Mouse (Mus musculus) hindbrain, embryonic 14.5 days (tissue): ENCODE measurements around the gene Adarb2. TPM values are rescaled to one million over a fixed set of nuclear protein-coding genes. Genes with fewer than 3 reads are reported as not detected.
A peak's percentile ranks its signal among the peaks of the same experiment; 100 is the strongest.

Experiments
- ATAC-seq: fragments of 200-750 bp; cut with Nextera tagmentation; 2 replicates; pipeline ENCODE4 v1.8.0; 2017; ENCODE audit warnings: moderate number of reproducible peaks, mild to moderate bottlenecking, moderate TSS enrichment, moderate library complexity; ENCODE audit not compliant: low FRiP score
- DNase-seq: peaks from one replicate; pipeline ENCODE4 v3.0.0-alpha.2; 2015; ENCODE audit warnings: low spot score
- H3K27ac ChIP-seq: fragments of 300-500 bp; sonication (generic); 2 replicates; pipeline ENCODE4 v1.5.1; 2014; ENCODE audit warnings: mild to moderate bottlenecking, moderate library complexity
- H3K27me3 ChIP-seq: fragments of 300-500 bp; sonication (generic); 2 replicates; pipeline ENCODE4 v1.6.1; 2014; ENCODE audit warnings: mild to moderate bottlenecking, low read length, mixed read lengths; ENCODE audit not compliant: control insufficient read depth, insufficient read depth
- H3K36me3 ChIP-seq: fragments of 300-500 bp; sonication (generic); replicated peaks from 2 replicates; pipeline ENCODE4 v1.6.1; 2014; ENCODE audit not compliant: control insufficient read depth, insufficient read depth
- H3K4me1 ChIP-seq: fragments of 300-500 bp; sonication (generic); replicated peaks from 2 replicates; pipeline ENCODE4 v1.6.1; 2014; ENCODE audit warnings: antibody characterized with exemption, low read length, mixed read lengths; ENCODE audit not compliant: control insufficient read depth, insufficient read depth
- H3K4me2 ChIP-seq: fragments of 300-500 bp; sonication (generic); replicated peaks from 2 replicates; pipeline ENCODE4 v1.6.1; 2014; ENCODE audit warnings: mild to moderate bottlenecking, moderate library complexity
- H3K4me3 ChIP-seq: fragments of 300-500 bp; sonication (generic); replicated peaks from 2 replicates; pipeline ENCODE4 v1.5.1; 2014; ENCODE audit warnings: mild to moderate bottlenecking, low read length
- H3K9ac ChIP-seq: fragments of 300-500 bp; sonication (generic); 2 replicates; pipeline ENCODE4 v1.6.1; 2014
- H3K9me3 ChIP-seq: fragments of 300-500 bp; sonication (generic); 2 replicates; pipeline ENCODE4 v1.6.1; 2016; ENCODE audit warnings: low read length; ENCODE audit not compliant: control insufficient read depth
- WGBS: fragments of 180-500 bp; shearing (Covaris S2); extraction: QIAGEN DNeasy Blood & Tissue Kit; methylation state at CpG from one replicate; pipeline ENCODE4 v1.1.7; 2014; 5-methylcytosine and 5-hydroxymethylcytosine counted together
- polyA plus RNA-seq: library from polyadenylated mRNA; unstranded; fragments of >200 nt; fragmentation: Nextera tagmentation; extraction: Ambion mirVana; gene quantifications from 2 replicates; pipeline ENCODE4 v1.2.1, GENCODE M21; 2014

Gene Adarb2
- polyA plus RNA-seq, 1 experiment from 2014 or later, result 27.5 TPM

GRCm38 (mm10) chr13:8519204-8519603, 316.5 kb downstream of the Adarb2 start:
- H3K36me3 ChIP-seq, result no peaks in the 10 kb centered on the region
- no peaks in the 10 kb centered on the region for H3K4me1 ChIP-seq
- no peak overlapping the region for H3K4me2 ChIP-seq
- 51% methylated on average over 5 of the region's 5 CpGs for WGBS
- H3K9me3 ChIP-seq, result no peaks in the 10 kb centered on the region
- peak; percentile 50 for DNase-seq
- no peaks in the 10 kb centered on the region for H3K27me3 ChIP-seq
- H3K4me3 ChIP-seq, result no peak overlapping the region
- H3K9ac ChIP-seq, result no peak overlapping the region
- no peak; the same call in 1 of the 2 replicates for ATAC-seq
- no peak overlapping the region for H3K27ac ChIP-seq

- peak; percentile 34 for DNase-seq
- H3K4me3 ChIP-seq, result no peak overlapping the region
Measured at GRCm38 (mm10) chr13:8525748-8526631, 323.3 kb downstream of the Adarb2 start.

GRCm38 (mm10) chr13:8534265-8535113, 331.8 kb downstream of the Adarb2 start:
- Histone ChIP-seq H3K9ac (no peak overlapping the region), H3K9me3 (no peaks in the 10 kb centered on the region), H3K36me3 (no peaks in the 10 kb centered on the region), H3K4me1 (no peaks in the 10 kb centered on the region), H3K4me3 (no peak overlapping the region), H3K27me3 (no peaks in the 10 kb centered on the region), H3K4me2 (no peak overlapping the region), H3K27ac (no peak overlapping the region)
- ATAC-seq (no peak), DNase-seq (no peak)
- 76% methylated on average over 9 of the region's 9 CpGs for WGBS

More at GRCm38 (mm10) chr13:8525748-8526631, 323.3 kb downstream of the Adarb2 start:
- 58% methylated on average over 9 of the region's 9 CpGs for WGBS
- ATAC-seq, result no peak
- H3K9me3 ChIP-seq, result no peaks in the 10 kb centered on the region
- no peak overlapping the region for H3K9ac ChIP-seq
- no peaks in the 10 kb centered on the region for H3K27me3 ChIP-seq
- H3K27ac ChIP-seq, result no peak overlapping the region
- H3K36me3 ChIP-seq, result no peaks in the 10 kb centered on the region
- H3K4me1 ChIP-seq, result no peaks in the 10 kb centered on the region
- no peak overlapping the region for H3K4me2 ChIP-seq

- Histone ChIP-seq H3K36me3 (no peaks in the 10 kb centered on the region), H3K27ac (no peak overlapping the region), H3K4me3 (no peak overlapping the region), H3K4me1 (no peaks in the 10 kb centered on the region), H3K4me2 (no peak overlapping the region), H3K9ac (no peak overlapping the region), H3K27me3 (no peaks in the 10 kb centered on the region), H3K9me3 (no peaks in the 10 kb centered on the region)
- DNase-seq (no peak), ATAC-seq (no peak)
- 88% methylated on average over 2 of the region's 2 CpGs for WGBS
Measured at GRCm38 (mm10) chr13:8538481-8538880, 335.8 kb downstream of the Adarb2 start.

GRCm38 (mm10) chr13:8538896-8539295, 336.2 kb downstream of the Adarb2 start:
- H3K4me3 ChIP-seq, result no peak overlapping the region
- ATAC-seq (no peak), DNase-seq (no peak)
- 93% methylated on average over 10 of the region's 10 CpGs for WGBS
- no peaks in the 10 kb centered on the region for H3K36me3 ChIP-seq
- no peak overlapping the region for H3K9ac ChIP-seq
- H3K4me1 ChIP-seq, result no peaks in the 10 kb centered on the region
- H3K9me3 ChIP-seq, result no peaks in the 10 kb centered on the region
- no peaks in the 10 kb centered on the region for H3K27me3 ChIP-seq
- no peak overlapping the region for H3K27ac ChIP-seq
- no peak overlapping the region for H3K4me2 ChIP-seq

GRCm38 (mm10) chr13:8542684-8543083, 340.0 kb downstream of the Adarb2 start:
- 87% methylated on average over 2 of the region's 2 CpGs for WGBS
- DNase-seq, result no peak
- Histone ChIP-seq H3K36me3 (no peaks in the 10 kb centered on the region), H3K4me3 (no peak overlapping the region), H3K9me3 (no peaks in the 10 kb centered on the region), H3K27ac (no peak overlapping the region), H3K27me3 (no peaks in the 10 kb centered on the region), H3K9ac (no peak overlapping the region), H3K4me2 (no peak overlapping the region), H3K4me1 (no peaks in the 10 kb centered on the region)
- ATAC-seq, result no peak

GRCm38 (mm10) chr13:8552242-8552641, 349.6 kb downstream of the Adarb2 start:
- 84% methylated on average over 2 of the region's 2 CpGs for WGBS
- H3K4me3 ChIP-seq, result no peak overlapping the region
- no peaks in the 10 kb centered on the region for H3K36me3 ChIP-seq
- H3K9me3 ChIP-seq, result no peaks in the 10 kb centered on the region
- H3K9ac ChIP-seq, result no peak overlapping the region
- H3K4me2 ChIP-seq, result no peak overlapping the region
- H3K4me1 ChIP-seq, result peaks cover 1% of the 10 kb centered on the region; the same call in 1 of the 2 replicates
- no peaks in the 10 kb centered on the region for H3K27me3 ChIP-seq
- ATAC-seq, result no peak
- DNase-seq, result no peak
- no peak overlapping the region for H3K27ac ChIP-seq

GRCm38 (mm10) chr13:8557784-8558183, 355.1 kb downstream of the Adarb2 start:
- H3K4me2 ChIP-seq, result no peak overlapping the region
- no peaks in the 10 kb centered on the region for H3K27me3 ChIP-seq
- no peak overlapping the region for H3K27ac ChIP-seq
- ATAC-seq (no peak), DNase-seq (no peak)
- H3K36me3 ChIP-seq, result no peaks in the 10 kb centered on the region
- H3K9ac ChIP-seq, result no peak overlapping the region
- WGBS, result 55% methylated on average over 4 of the region's 4 CpGs
- peaks cover 10% of the 10 kb centered on the region; the same call in 1 of the 2 replicates for H3K4me1 ChIP-seq
- no peak overlapping the region for H3K4me3 ChIP-seq
- H3K9me3 ChIP-seq, result no peaks in the 10 kb centered on the region

- DNase-seq (no peak), ATAC-seq (no peak)
- Histone ChIP-seq H3K4me2 (no peak overlapping the region), H3K27ac (no peak overlapping the region), H3K9me3 (no peaks in the 10 kb centered on the region), H3K36me3 (no peaks in the 10 kb centered on the region), H3K4me1 (peaks cover 10% of the 10 kb centered on the region; the same call in 1 of the 2 replicates), H3K4me3 (no peak overlapping the region), H3K27me3 (no peaks in the 10 kb centered on the region), H3K9ac (no peak overlapping the region)
Measured at GRCm38 (mm10) chr13:8560485-8560884, 357.8 kb downstream of the Adarb2 start.
